Mouse (Mus musculus) midbrain, postnatal 0 days (tissue): ENCODE measurements at regions not wholly inside any gene's neighbourhood (a gene's known extent, or its start where the extent isn't known, plus 50 kb on each side); places are given as distances from the start of the nearest gene placed in this dataset. TPM values are rescaled to one million over a fixed set of nuclear protein-coding genes. Genes with fewer than 3 reads are reported as not detected.
A peak's percentile ranks its signal among the peaks of the same experiment; 100 is the strongest.
"Not testable (repeated sequence)": the region's sequence is repeated elsewhere in the genome, so short reads cannot be mapped to it uniquely, and the experiment has no call there.

Experiments used
- ATAC-seq: fragments of 200-750 bp; cut with Nextera tagmentation; 2 replicates; pipeline ENCODE4 v1.8.0; 2017; ENCODE audit warnings: moderate number of reproducible peaks, mild to moderate bottlenecking, moderate TSS enrichment, moderate library complexity; ENCODE audit not compliant: low FRiP score
- DNase-seq: peaks from one replicate; pipeline ENCODE4 v3.0.0-alpha.2; 2015; ENCODE audit warnings: low spot score
- H3K27ac ChIP-seq: fragments of 300-500 bp; sonication (generic); 2 replicates; pipeline ENCODE4 v1.5.1; 2014; ENCODE audit warnings: low read depth, mild to moderate bottlenecking, low read length, mixed read lengths
- H3K27me3 ChIP-seq: fragments of 300-500 bp; sonication (generic); 2 replicates; pipeline ENCODE4 v1.6.1; 2014; ENCODE audit warnings: low read length, control low read depth, mixed read lengths; ENCODE audit not compliant: insufficient read depth
- H3K36me3 ChIP-seq: fragments of 300-500 bp; sonication (generic); 2 replicates; pipeline ENCODE4 v1.6.1; 2014; ENCODE audit warnings: low read length, control low read depth, mixed read lengths; ENCODE audit not compliant: insufficient read depth
- H3K4me1 ChIP-seq: fragments of 300-500 bp; sonication (generic); 2 replicates; pipeline ENCODE4 v1.6.1; 2014; ENCODE audit warnings: mild to moderate bottlenecking, control low read depth, antibody characterized with exemption, low read length, mixed read lengths; ENCODE audit not compliant: insufficient read depth
- H3K4me2 ChIP-seq: fragments of 300-500 bp; sonication (generic); 2 replicates; pipeline ENCODE4 v1.6.1; 2014; ENCODE audit warnings: low read depth, mild to moderate bottlenecking, low read length, mixed read lengths; ENCODE audit not compliant: poor library complexity, severe bottlenecking
- H3K4me3 ChIP-seq: fragments of 300-500 bp; sonication (generic); 2 replicates; pipeline ENCODE4 v1.5.1; 2014; ENCODE audit warnings: low read depth, mild to moderate bottlenecking, low read length, moderate library complexity
- H3K9ac ChIP-seq: fragments of 300-500 bp; sonication (generic); replicated peaks from 2 replicates; pipeline ENCODE4 v1.6.1; 2014; ENCODE audit warnings: mild to moderate bottlenecking, low read length, moderate library complexity, mixed read lengths; ENCODE audit not compliant: poor library complexity, severe bottlenecking
- H3K9me3 ChIP-seq: fragments of 300-500 bp; sonication (generic); 2 replicates; pipeline ENCODE4 v1.6.1; 2016; ENCODE audit warnings: low read length, control low read depth
- CTCF ChIP-seq: IDR thresholded peaks from 2 replicates; pipeline ENCODE4 v1.5.1; 2016; ENCODE audit warnings: antibody characterized with exemption, mild to moderate bottlenecking
- WGBS: fragments of 180-500 bp; shearing (Covaris S2); extraction: QIAGEN DNeasy Blood & Tissue Kit; methylation state at CpG from one replicate; pipeline ENCODE4 v1.1.7; 2014; 5-methylcytosine and 5-hydroxymethylcytosine counted together
- microRNA-seq: library from miRNA; unstranded; fragments of <30 nt; microRNA quantifications from one replicate; pipeline ENCODE4, GENCODE M21; 2016; ENCODE audit warnings: borderline number of aligned reads

- Histone ChIP-seq H3K27me3 (no peaks in the 10 kb centered on the region), H3K4me2 (no peak overlapping the region), H3K9ac (no peak overlapping the region), H3K4me3 (no peak overlapping the region), H3K4me1 (0 out of 2 replicates have a peak, but pooled peaks cover 2% of the 10 kb centered on the region), H3K27ac (no peak overlapping the region), H3K9me3 (no peaks in the 10 kb centered on the region), H3K36me3 (no peaks in the 10 kb centered on the region)
- DNase-seq = no peak
- TF ChIP-seq CTCF = peak; percentile 28
- ATAC-seq = no peak
Observed at GRCm38 (mm10) chr7:113705929-113706328, 59.9 kb upstream of the Spon1 start.

- no peaks in the 10 kb centered on the region for H3K27me3 ChIP-seq
- ATAC-seq = no peak
- no peak overlapping the region for H3K27ac ChIP-seq
- 0 out of 2 replicates have a peak, but pooled peaks cover 2% of the 10 kb centered on the region for H3K4me1 ChIP-seq
- H3K9me3 ChIP-seq = no peaks in the 10 kb centered on the region
- DNase-seq = peak; percentile 64
- H3K36me3 ChIP-seq = no peaks in the 10 kb centered on the region
- no peak overlapping the region for H3K4me2 ChIP-seq
- WGBS = 68% methylated on average over 2 of the region's 2 CpGs
- TF ChIP-seq CTCF = no peak
- no peak overlapping the region for H3K4me3 ChIP-seq
- no peak overlapping the region for H3K9ac ChIP-seq
Observed at GRCm38 (mm10) chr7:113707596-113707995, 58.2 kb upstream of the Spon1 start.

GRCm38 (mm10) chr7:113710541-113711270 lies 55.1 kb upstream of the Spon1 start:
- TF ChIP-seq CTCF = no peak
- Histone ChIP-seq H3K27ac (no peak overlapping the region), H3K9ac (no peak overlapping the region), H3K27me3 (no peaks in the 10 kb centered on the region), H3K9me3 (no peaks in the 10 kb centered on the region), H3K4me3 (no peak overlapping the region), H3K36me3 (no peaks in the 10 kb centered on the region), H3K4me2 (no peak overlapping the region), H3K4me1 (0 out of 2 replicates have a peak, but pooled peaks cover 2% of the 10 kb centered on the region)
- ATAC-seq = no peak
- WGBS = 90% methylated on average over 2 of the region's 2 CpGs
- DNase-seq = peak; percentile 41

- H3K9ac ChIP-seq, H3K36me3 ChIP-seq, ATAC-seq, H3K4me2 ChIP-seq, H3K9me3 ChIP-seq, DNase-seq, H3K27me3 ChIP-seq, H3K27ac ChIP-seq, H3K4me3 ChIP-seq, H3K4me1 ChIP-seq: not testable (repeated sequence)
- 68% methylated on average over 3 of the region's 3 CpGs for WGBS
Observed at GRCm38 (mm10) chr7:113711356-113711755, 54.4 kb upstream of the Spon1 start.

Small RNA genes in the stretch of these regions (microRNA-seq; reads per million reads assigned to microRNA genes)
- not detected for gene Gm23700
